Mouse (Mus musculus) stomach, postnatal 0 days (tissue): ENCODE data around the gene Mblac1.

Experiments
- CTCF ChIP-seq: IDR thresholded peaks from 2 replicates; pipeline ENCODE4 v1.5.1; 2016; ENCODE audit warnings: antibody characterized with exemption, low read depth, mild to moderate bottlenecking, moderate library complexity
- EP300 ChIP-seq: optimal IDR thresholded peaks from 2 replicates; pipeline ENCODE3; 2016; ENCODE audit warnings: antibody characterized with exemption

GRCm38 (mm10) chr5:138154390-138154789 lies 39.7 kb upstream of the Mblac1 start:
- no peak for TF ChIP-seq EP300
- no peak for TF ChIP-seq CTCF
